Mouse (Mus musculus): ENCODE data around the gene Klf7. TPM values are rescaled to one million over a fixed set of nuclear protein-coding genes. Genes with fewer than 3 reads are reported as not detected.

Gene Klf7
- polyA plus RNA-seq (2015; fragmentation: Nextera tagmentation; extraction: Ambion mirVana): 18.9 and 19.5 TPM in 2 replicates

DNA sequence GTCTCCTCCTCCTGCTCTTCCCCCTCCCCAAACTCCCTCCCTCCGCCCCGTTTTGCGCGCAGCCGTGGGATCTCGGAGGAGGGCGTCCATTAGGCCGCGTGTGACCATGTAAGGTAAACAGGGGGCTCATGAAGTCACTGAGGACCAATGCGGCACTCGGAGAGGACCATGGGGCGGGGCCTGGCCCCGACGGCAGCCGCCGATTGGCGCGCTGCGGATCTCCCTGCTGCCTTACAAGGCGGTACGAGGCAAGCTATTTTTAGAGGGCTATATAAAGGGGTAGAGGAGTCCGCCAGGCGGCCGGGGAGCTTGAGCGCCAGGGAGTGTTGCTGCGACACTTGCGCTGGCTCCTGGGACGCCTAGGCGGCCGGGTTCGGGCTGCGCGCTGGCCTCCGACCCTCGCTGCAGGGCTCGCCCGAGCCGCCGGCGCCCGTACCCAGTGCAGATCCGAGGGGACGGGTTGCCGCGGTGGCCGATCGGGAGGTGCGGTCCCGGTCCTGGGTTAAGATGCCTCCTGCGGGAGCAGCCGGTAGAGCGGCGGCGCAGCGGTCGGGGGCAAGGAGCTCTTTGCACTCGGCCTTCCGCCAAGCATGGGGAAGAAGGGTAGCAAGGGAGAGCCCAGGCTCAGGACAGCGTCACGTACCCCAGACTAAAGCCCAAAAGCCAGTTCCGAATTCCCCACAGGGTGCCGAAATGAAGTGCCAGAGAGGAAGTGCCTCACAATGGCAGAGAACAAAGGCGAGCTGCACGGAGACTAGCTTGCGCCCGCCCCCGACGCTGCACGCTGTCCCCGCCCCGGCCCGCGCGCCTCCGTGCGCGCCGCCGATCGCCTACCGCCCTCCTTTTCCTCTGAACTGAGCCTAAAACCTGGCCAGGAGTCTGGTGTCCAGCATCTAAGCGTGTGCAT is at the start of gene Klf7:
Klf7 (minus strand) TSS at position 724 of the 907 bp plus-strand sequence.
- peak within 1 kb of the TSS; percentile 100 for H3K9ac ChIP-seq
- H3K4me1 ChIP-seq (replicated peaks): peaks cover 20% of the 10 kb centered on the region
- no peaks in the 10 kb centered on the region for H3K36me3 ChIP-seq
- ATAC-seq (replicated peaks; ENCODE audit: insufficient number of reproducible peaks, insufficient read depth, low FRiP score, low read depth): peak; percentile 98
- WGBS: under 1% methylated on average over 81 of the region's 82 CpGs
- H3K27ac ChIP-seq: peak within 1 kb of the TSS; percentile 100
- H3K4me3 ChIP-seq: peak within 1 kb of the TSS; percentile 90
- no peaks in the 10 kb centered on the region for H3K27me3 ChIP-seq
- H3K9me3 ChIP-seq (replicated peaks): no peaks in the 10 kb centered on the region
- peak within 1 kb of the TSS; percentile 58 for H3K4me2 ChIP-seq

GRCm38 (mm10) chr1:64164526-64165062 is 42.5 kb upstream of the Klf7 start:
- Histone ChIP-seq H3K4me3 (no peak overlapping the region), H3K9me3 (replicated peaks) (no peaks in the 10 kb centered on the region), H3K36me3 (no peaks in the 10 kb centered on the region), H3K27me3 (no peaks in the 10 kb centered on the region), H3K4me2 (no peak overlapping the region), H3K4me1 (replicated peaks) (no peaks in the 10 kb centered on the region), H3K9ac (no peak overlapping the region), H3K27ac (no peak overlapping the region)
- ATAC-seq (replicated peaks; ENCODE audit: insufficient number of reproducible peaks, insufficient read depth, low FRiP score, low read depth): no peak
- WGBS: 77% methylated on average over 5 of the region's 5 CpGs

DNA sequence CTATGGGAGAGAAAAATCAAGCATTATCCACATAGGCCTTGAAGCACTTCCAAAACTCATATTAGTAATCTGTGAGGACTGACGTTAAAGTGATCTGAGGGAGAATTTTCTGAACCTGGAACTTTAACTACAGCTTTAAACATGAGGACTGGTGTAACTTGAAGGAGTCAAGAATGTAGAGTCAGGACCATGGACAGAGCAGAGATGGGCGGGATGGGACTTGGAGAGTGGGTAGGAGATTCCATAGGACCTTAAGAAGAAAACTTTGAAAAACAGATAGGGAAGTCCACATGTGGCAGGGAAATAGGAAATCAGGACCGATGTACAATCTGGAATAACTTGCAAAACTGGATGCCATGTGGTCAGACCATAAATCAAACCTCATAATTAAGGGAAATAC is 36.7 kb upstream of the Klf7 start:
- no peak overlapping the region for H3K9ac ChIP-seq
- no peak overlapping the region for H3K4me2 ChIP-seq
- H3K36me3 ChIP-seq: no peaks in the 10 kb centered on the region
- H3K4me1 ChIP-seq (replicated peaks): no peaks in the 10 kb centered on the region
- H3K27me3 ChIP-seq: no peaks in the 10 kb centered on the region
- no peak overlapping the region for H3K27ac ChIP-seq
- H3K9me3 ChIP-seq (replicated peaks): no peaks in the 10 kb centered on the region
- 35% methylated on average over 3 of the region's 3 CpGs for WGBS
- ATAC-seq (replicated peaks; ENCODE audit: insufficient number of reproducible peaks, insufficient read depth, low FRiP score, low read depth): no peak
- no peak overlapping the region for H3K4me3 ChIP-seq

- Histone ChIP-seq H3K27me3 (no peaks in the 10 kb centered on the region), H3K27ac (no peak overlapping the region), H3K4me3 (no peak overlapping the region), H3K4me1 (replicated peaks) (no peaks in the 10 kb centered on the region), H3K4me2 (no peak overlapping the region), H3K9ac (no peak overlapping the region), H3K9me3 (replicated peaks) (no peaks in the 10 kb centered on the region), H3K36me3 (no peaks in the 10 kb centered on the region)
- 80% methylated on average over 3 of the region's 3 CpGs for WGBS
- ATAC-seq (replicated peaks; ENCODE audit: insufficient number of reproducible peaks, insufficient read depth, low FRiP score, low read depth): no peak
These were observed 27.1 kb upstream of the Klf7 start for GRCm38 (mm10) chr1:64149185-64149584.

DNA sequence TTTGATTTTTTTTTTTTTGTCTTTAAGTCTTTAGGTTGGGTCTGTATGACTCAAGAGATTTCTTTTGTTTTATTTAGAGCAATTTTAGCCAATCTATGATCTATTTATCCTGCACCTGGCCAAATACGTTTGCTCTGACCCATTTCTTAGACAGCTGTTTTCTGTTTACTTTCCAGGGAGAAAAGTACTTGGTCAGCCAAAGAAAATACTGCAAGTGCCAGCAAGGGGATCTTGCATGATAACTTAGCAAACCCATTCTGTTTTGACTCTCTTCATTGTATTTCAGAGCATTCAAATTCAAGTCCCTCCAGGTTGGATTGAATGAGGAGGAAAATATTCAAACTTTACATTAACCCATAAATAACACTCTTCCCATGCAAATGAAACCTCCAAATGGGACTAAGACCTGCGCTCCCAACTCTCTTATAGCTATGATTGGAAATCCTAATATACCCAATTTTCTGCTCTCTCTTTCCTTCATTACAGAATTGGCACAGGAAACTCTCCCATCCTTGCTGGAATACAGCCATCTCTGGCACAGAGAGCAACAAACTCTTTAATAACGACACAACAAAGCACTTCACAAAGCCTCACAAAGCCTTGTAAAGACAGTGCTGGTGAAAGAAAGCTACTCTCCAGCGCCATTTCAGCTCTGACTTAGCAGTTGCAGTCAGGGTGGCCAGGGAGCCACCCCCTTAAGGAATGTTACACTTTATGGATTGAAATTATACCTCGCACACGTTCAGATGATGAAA is 20.8 kb upstream of the Klf7 start:
- no peak for ATAC-seq (replicated peaks; ENCODE audit: insufficient number of reproducible peaks, insufficient read depth, low FRiP score, low read depth)

DNA sequence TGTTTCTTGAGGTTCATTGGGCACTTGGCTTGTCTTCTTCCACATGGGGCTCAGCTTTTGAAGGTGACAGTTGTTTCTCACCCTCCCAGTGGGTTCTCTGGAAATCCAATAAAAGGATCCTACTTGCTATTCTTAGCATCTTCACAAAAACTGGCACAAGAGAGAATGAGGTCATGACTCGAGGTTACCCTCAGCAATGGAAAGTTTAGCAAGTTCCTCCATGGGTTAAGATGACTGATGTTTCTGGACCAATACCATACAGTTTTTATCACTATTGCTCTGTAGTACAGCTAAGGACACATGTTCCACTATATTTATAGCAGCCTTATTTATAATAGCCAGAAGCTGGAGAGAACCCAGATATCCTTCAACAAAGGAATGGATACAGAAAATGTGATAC is 12.4 kb upstream of the Klf7 start:
- no peak overlapping the region for H3K4me2 ChIP-seq
- no peak for ATAC-seq (replicated peaks; ENCODE audit: insufficient number of reproducible peaks, insufficient read depth, low FRiP score, low read depth)

More for the DNA sequence above, 20.8 kb upstream of the Klf7 start:
- 52% methylated on average over 6 of the region's 6 CpGs for WGBS
- Histone ChIP-seq H3K36me3 (no peaks in the 10 kb centered on the region), H3K4me2 (no peak overlapping the region), H3K4me3 (no peak overlapping the region), H3K27ac (no peak overlapping the region), H3K27me3 (no peaks in the 10 kb centered on the region), H3K4me1 (replicated peaks) (no peaks in the 10 kb centered on the region), H3K9me3 (replicated peaks) (no peaks in the 10 kb centered on the region), H3K9ac (no peak overlapping the region)

DNA sequence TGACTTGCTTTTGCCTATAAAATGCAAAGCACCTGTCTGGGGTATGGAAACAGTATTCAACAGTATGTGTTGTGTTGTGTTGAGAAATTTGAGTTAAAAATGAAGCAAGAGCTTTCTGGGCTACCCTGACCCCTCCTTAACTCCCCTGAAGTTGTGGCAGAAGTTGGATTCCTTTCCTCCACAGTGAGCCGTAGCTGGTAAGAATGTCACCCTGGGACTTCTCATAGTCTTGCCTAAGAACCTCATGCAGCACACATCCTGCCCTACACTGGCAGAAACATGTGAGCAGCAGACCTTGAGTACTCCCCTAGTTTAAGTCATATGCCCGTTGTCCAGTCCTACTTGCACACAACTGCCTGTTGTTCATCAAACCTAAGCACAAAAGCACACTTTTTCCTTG is 4.7 kb upstream of the Klf7 start:
- H3K4me1 ChIP-seq (replicated peaks): no peaks in the 10 kb centered on the region
- no peaks in the 10 kb centered on the region for H3K9me3 ChIP-seq (replicated peaks)
- no peaks in the 10 kb centered on the region for H3K36me3 ChIP-seq
- WGBS: 74% methylated on average over 2 of the region's 2 CpGs
- H3K9ac ChIP-seq: no peak overlapping the region
- no peak overlapping the region for H3K4me2 ChIP-seq
- H3K4me3 ChIP-seq: no peak overlapping the region
- ATAC-seq (replicated peaks; ENCODE audit: insufficient number of reproducible peaks, insufficient read depth, low FRiP score, low read depth): no peak
- H3K27ac ChIP-seq: no peak overlapping the region
- H3K27me3 ChIP-seq: no peaks in the 10 kb centered on the region

More for the DNA sequence above, 12.4 kb upstream of the Klf7 start:
- 52% methylated on average over 1 of the region's 1 CpGs for WGBS
- Histone ChIP-seq H3K27me3 (no peaks in the 10 kb centered on the region), H3K27ac (no peak overlapping the region), H3K9me3 (replicated peaks) (no peaks in the 10 kb centered on the region), H3K36me3 (no peaks in the 10 kb centered on the region), H3K4me1 (replicated peaks) (no peaks in the 10 kb centered on the region), H3K4me3 (no peak overlapping the region), H3K9ac (no peak overlapping the region)

- Histone ChIP-seq H3K9me3 (replicated peaks) (no peaks in the 10 kb centered on the region), H3K27me3 (no peaks in the 10 kb centered on the region), H3K27ac (peak overlapping the region; percentile 100), H3K4me1 (replicated peaks) (peaks cover 18% of the 10 kb centered on the region), H3K9ac (peak overlapping the region; percentile 100), H3K36me3 (no peaks in the 10 kb centered on the region), H3K4me2 (peak overlapping the region; percentile 58), H3K4me3 (peak overlapping the region; percentile 90)
- WGBS: 23% methylated on average over 9 of the region's 9 CpGs
- no peak for ATAC-seq (replicated peaks; ENCODE audit: insufficient number of reproducible peaks, insufficient read depth, low FRiP score, low read depth)
These were observed 366 bp upstream of the Klf7 start for GRCm38 (mm10) chr1:64122466-64122830.

- no peaks in the 10 kb centered on the region for H3K36me3 ChIP-seq
- H3K27me3 ChIP-seq: no peaks in the 10 kb centered on the region
- WGBS: 0% methylated on average over 25 of the region's 25 CpGs
- peak overlapping the region; percentile 98 for H3K27ac ChIP-seq
- H3K9ac ChIP-seq: peak overlapping the region; percentile 74
- peak overlapping the region; percentile 90 for H3K4me3 ChIP-seq
- peak; percentile 19 for ATAC-seq (replicated peaks; ENCODE audit: insufficient number of reproducible peaks, insufficient read depth, low FRiP score, low read depth)
- peak overlapping the region; percentile 58 for H3K4me2 ChIP-seq
- no peaks in the 10 kb centered on the region for H3K9me3 ChIP-seq (replicated peaks)
- H3K4me1 ChIP-seq (replicated peaks): peaks cover 21% of the 10 kb centered on the region
These were observed 1.1 kb downstream of the Klf7 start for GRCm38 (mm10) chr1:64120811-64121515.

DNA sequence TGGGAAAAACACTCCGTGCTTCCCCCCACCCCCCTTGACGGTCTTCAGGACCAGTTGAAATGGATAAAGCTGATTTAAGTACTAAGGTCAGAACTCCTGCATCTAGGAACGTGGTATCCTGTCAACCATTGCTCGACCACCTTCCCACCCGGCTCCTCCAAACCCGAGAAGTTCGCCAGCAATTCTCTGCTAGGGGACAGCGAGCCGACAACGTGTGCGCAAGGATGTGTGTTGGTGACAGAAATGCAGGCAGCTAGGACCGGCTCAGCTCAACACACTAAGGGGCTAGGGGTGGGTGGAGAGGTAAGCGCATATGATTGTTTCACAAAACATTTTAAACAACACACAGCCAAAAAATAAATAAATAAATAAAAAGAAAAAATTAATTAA is 1.7 kb downstream of the Klf7 start:
- peak overlapping the region; percentile 58 for H3K4me2 ChIP-seq
- WGBS: under 1% methylated on average over 13 of the region's 13 CpGs
- H3K9ac ChIP-seq: peak overlapping the region; percentile 74
- H3K4me3 ChIP-seq: peak overlapping the region; percentile 90
- no peak for ATAC-seq (replicated peaks; ENCODE audit: insufficient number of reproducible peaks, insufficient read depth, low FRiP score, low read depth)
- H3K9me3 ChIP-seq (replicated peaks): no peaks in the 10 kb centered on the region
- H3K27ac ChIP-seq: peak overlapping the region; percentile 98
- H3K36me3 ChIP-seq: no peaks in the 10 kb centered on the region
- H3K4me1 ChIP-seq (replicated peaks): peaks cover 26% of the 10 kb centered on the region
- no peaks in the 10 kb centered on the region for H3K27me3 ChIP-seq

DNA sequence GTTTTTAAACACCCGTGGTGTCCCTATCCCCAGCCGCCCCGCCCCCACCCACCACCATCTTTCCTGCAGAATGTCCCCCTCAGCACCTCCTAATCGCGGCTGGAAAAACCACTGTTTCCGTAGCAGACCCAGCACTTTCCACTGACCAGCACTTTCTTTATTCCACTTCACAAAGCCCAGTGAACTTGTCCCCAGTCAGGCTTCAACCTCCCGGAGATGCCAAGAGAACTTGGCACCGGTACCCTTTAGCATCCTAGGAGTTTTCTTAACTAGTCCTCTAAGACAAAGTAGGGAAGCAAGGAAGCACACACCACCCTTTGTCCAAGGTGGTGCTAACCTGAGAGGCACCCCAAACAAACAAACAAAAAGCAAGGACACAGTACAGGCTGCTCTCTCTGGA is 2.2 kb downstream of the Klf7 start:
- Histone ChIP-seq H3K9ac (peak overlapping the region; percentile 74), H3K27me3 (no peaks in the 10 kb centered on the region), H3K36me3 (no peaks in the 10 kb centered on the region), H3K4me1 (replicated peaks) (peaks cover 30% of the 10 kb centered on the region), H3K9me3 (replicated peaks) (no peaks in the 10 kb centered on the region), H3K4me3 (peak overlapping the region; percentile 90), H3K4me2 (peak overlapping the region; percentile 58), H3K27ac (peak overlapping the region; percentile 98)
- WGBS: 1% methylated on average over 8 of the region's 8 CpGs
- no peak for ATAC-seq (replicated peaks; ENCODE audit: insufficient number of reproducible peaks, insufficient read depth, low FRiP score, low read depth)
